In the genomic region with DNA sequence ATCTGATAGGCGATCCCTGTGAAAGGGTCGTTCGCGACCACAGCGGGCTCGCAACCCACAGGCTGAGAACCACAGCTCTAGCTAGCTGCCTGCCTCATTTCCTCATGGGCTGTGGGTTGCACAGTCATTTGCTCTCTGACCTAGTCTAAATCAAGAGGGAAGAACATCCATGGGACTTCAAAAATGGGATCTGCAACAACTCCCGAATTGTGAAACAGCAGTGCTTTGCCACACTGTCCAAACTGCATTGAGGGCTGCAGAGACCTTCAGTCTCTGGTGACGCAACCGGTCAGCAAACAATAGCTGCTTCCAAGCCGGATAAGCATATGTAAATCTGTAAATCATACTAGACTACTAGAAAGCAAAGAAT, we compare ENCODE assay signal across 8 mouse cellular contexts. TPM values are rescaled to one million over a fixed set of nuclear protein-coding genes. Genes with fewer than 3 reads are reported as not detected.
DNase-seq lines count a peak whose midpoint lies in the region; ATAC-seq lines count a peak whose summit lies in the region.

No protein-coding gene starts in this region.

- 16% methylated on average over 10 of the region's 10 CpGs for WGBS in limb, embryonic 13.5 days
- 12% methylated on average over 10 of the region's 10 CpGs for WGBS in midbrain, embryonic 11.5 days

- H3K4me2 ChIP-seq in limb, embryonic 13.5 days (replicated peaks) = peak overlapping the region; percentile 51
- H3K4me2 ChIP-seq in midbrain, embryonic 11.5 days = peak overlapping the region; percentile 41

- ATAC-seq in limb, embryonic 13.5 days (ENCODE audit: low FRiP score, low read depth) = no peak
- peak; percentile 84 for ATAC-seq in midbrain, embryonic 11.5 days (ENCODE audit: low FRiP score)

- H3K9ac ChIP-seq in limb, embryonic 13.5 days = no peak overlapping the region
- no peak overlapping the region for H3K9ac ChIP-seq in midbrain, embryonic 11.5 days (ENCODE audit: low read length)

- H3K4me3 ChIP-seq in limb, embryonic 13.5 days = peak overlapping the region; percentile 14
- peak overlapping the region; percentile 13; the same call in 1 of the 2 replicates for H3K4me3 ChIP-seq in midbrain, embryonic 11.5 days (ENCODE audit: low read depth, low read length)

- no peaks in the 10 kb centered on the region for H3K9me3 ChIP-seq in limb, embryonic 13.5 days
- no peaks in the 10 kb centered on the region for H3K9me3 ChIP-seq in midbrain, embryonic 11.5 days (ENCODE audit: control insufficient read depth, low read length)

- H3K27me3 ChIP-seq in limb, embryonic 13.5 days = peaks cover 19% of the 10 kb centered on the region
- H3K27me3 ChIP-seq in midbrain, embryonic 11.5 days (ENCODE audit: control insufficient read depth, insufficient read depth, low read length) = peaks cover 19% of the 10 kb centered on the region

- peak overlapping the region; percentile 39; the same call in 1 of the 2 replicates for H3K27ac ChIP-seq in limb, embryonic 13.5 days
- H3K27ac ChIP-seq in midbrain, embryonic 11.5 days (ENCODE audit: low read depth, low read length) = no peak overlapping the region

- H3K36me3 ChIP-seq in limb, embryonic 13.5 days = no peaks in the 10 kb centered on the region
- no peaks in the 10 kb centered on the region for H3K36me3 ChIP-seq in midbrain, embryonic 11.5 days (ENCODE audit: control insufficient read depth, insufficient read depth, low read length)

- peak; percentile 93 for DNase-seq in heart, adult 11 months
- no peak for DNase-seq in heart, adult 8-10 months (ENCODE audit: low spot score)
- peak; percentile 20 for DNase-seq in forelimb bud, embryonic 11.5 days (ENCODE audit: low read depth, low spot score)
- peak; percentile 93 for DNase-seq in midbrain, embryonic 11.5 days (ENCODE audit: low spot score, missing footprints)
- no peak for DNase-seq in layer of hippocampus, adult 11-12 months (ENCODE audit: low spot score)
- DNase-seq in gastrocnemius, postnatal 36 days = no peak
- DNase-seq in left cerebral cortex, postnatal 36 days (ENCODE audit: low spot score in 2 of 2) = no peak

- intact Hi-C loops in gastrocnemius, postnatal 36 days (cut with DNase I) = no loop called here
- intact Hi-C loops in left cerebral cortex, postnatal 36 days (cut with DNase I) = no loop called here

- peaks cover 33% of the 10 kb centered on the region for H3K4me1 ChIP-seq in limb, embryonic 13.5 days
- H3K4me1 ChIP-seq in midbrain, embryonic 11.5 days (ENCODE audit: control insufficient read depth, insufficient read depth, low read length) = peaks cover 14% of the 10 kb centered on the region

RNA-seq across cellular contexts. Expression of a gene that starts 23.7 kb away (rescaled TPM):
- total RNA-seq in heart, adult 8-10 months (2022) = 10 to 100 TPM; 16.7 to 21.8 (median 19.0) TPM
- polyA plus RNA-seq in limb, embryonic 13.5 days (2015; fragmentation: Nextera tagmentation; extraction: Ambion mirVana) = 1.9 and 2.3 TPM in 2 replicates
- 0.93 and 1.1 TPM in 2 replicates for polyA plus RNA-seq in midbrain, embryonic 11.5 days (2014; fragmentation: Nextera tagmentation; extraction: Ambion mirVana)
- total RNA-seq in gastrocnemius, postnatal 36 days (2021) = under 1 TPM; 0.79 to 0.82 TPM
- 1 to 10 TPM; 3.1 to 3.5 TPM for total RNA-seq in left cerebral cortex, postnatal 36 days (2021)

RNA-seq across cellular contexts. Expression of a gene that starts 26.2 kb away (rescaled TPM):
- total RNA-seq in heart, adult 8-10 months (2022) = 10 to 100 TPM; 13.2 to 21.6 (median 18.0) TPM
- polyA plus RNA-seq in limb, embryonic 13.5 days (2015; fragmentation: Nextera tagmentation; extraction: Ambion mirVana) = 48.6 and 51.3 TPM in 2 replicates
- 63.3 and 69.3 TPM in 2 replicates for polyA plus RNA-seq in midbrain, embryonic 11.5 days (2014; fragmentation: Nextera tagmentation; extraction: Ambion mirVana)
- 10 to 100 TPM; 17.2 to 18.0 TPM for total RNA-seq in gastrocnemius, postnatal 36 days (2021)
- 10 to 100 TPM; 36.8 to 44.5 TPM for total RNA-seq in left cerebral cortex, postnatal 36 days (2021)

RNA-seq across cellular contexts. Expression of a gene that starts 41.4 kb away (rescaled TPM):
- total RNA-seq in heart, adult 8-10 months (2022) = 10 to 100 TPM; 14.9 to 17.6 (median 16.5) TPM
- polyA plus RNA-seq in limb, embryonic 13.5 days (2015; fragmentation: Nextera tagmentation; extraction: Ambion mirVana) = 50.8 and 51.3 TPM in 2 replicates
- polyA plus RNA-seq in midbrain, embryonic 11.5 days (2014; fragmentation: Nextera tagmentation; extraction: Ambion mirVana) = 57.4 and 59.2 TPM in 2 replicates
- total RNA-seq in gastrocnemius, postnatal 36 days (2021) = 10 to 100 TPM in 1 of 2 experiments, 1 to 10 TPM in 1; 8.5 to 10.0 TPM
- total RNA-seq in left cerebral cortex, postnatal 36 days (2021) = 10 to 100 TPM; 12.1 to 14.8 TPM

Comparison
In these comparisons a context has a peak if more than half of its experiments do, and no peak if none do; other contexts are left out.
1. DNase-seq: peak in heart, adult 11 months (single experiment), forelimb bud, embryonic 11.5 days (single experiment) and midbrain, embryonic 11.5 days (single experiment); none in heart, adult 8-10 months (single experiment), layer of hippocampus, adult 11-12 months (single experiment), gastrocnemius, postnatal 36 days (0 of 2) and left cerebral cortex, postnatal 36 days (0 of 2).